Mouse (Mus musculus): ENCODE data around the gene Map3k1.

Gene Map3k1

DNA sequence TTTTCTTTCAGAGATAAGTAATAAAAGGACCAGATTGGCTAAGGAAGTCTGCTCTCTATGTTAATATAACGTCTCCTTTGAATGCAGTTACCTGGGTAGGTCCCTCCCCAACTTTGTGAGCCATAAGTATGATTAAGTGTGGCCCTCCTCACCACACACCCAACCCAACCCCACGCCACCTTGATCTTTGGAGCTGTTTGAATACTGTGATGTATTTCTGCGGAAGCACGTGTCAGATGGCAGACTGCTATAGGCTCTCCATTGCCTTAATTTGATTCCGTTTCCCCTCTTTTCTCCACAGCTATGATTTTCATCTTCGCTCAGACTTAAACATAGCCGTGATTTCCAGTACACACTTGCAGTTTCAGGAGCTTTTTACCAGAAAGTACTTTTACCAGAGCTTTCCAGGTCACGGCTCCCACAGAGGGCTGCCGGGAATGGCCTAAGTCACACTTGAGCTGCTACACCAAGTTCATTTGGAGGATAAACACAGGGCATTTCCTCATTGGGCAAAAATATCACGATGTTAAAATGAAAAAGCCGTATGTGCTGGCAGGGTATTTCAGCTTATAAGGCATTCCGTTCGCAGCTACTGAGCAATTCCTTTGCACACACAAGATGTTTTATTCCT lies 2.3 kb upstream of the Map3k1 start:
- peak; percentile 14 for DNase-seq

- DNase-seq: peak; percentile 72
These were observed 854 bp upstream of the Map3k1 start for GRCm38 (mm10) chr13:111809466-111810228.

DNA sequence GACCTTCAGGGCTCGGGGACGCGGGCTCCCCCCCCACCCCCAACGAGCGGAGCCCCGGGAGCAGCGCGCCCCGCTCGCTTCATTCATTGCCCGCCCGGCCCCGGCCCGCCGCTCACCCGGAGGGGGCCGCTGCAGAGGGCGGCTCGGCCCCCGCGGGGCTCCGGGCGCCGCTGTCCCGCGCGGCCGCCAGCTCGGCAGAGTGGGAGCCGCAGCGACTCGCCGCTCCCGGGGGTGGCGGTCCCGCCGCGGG lies 481 bp downstream of the Map3k1 start:
- DNase-seq: no peak

- DNase-seq: peak; percentile 53
These were observed 1.0 kb downstream of the Map3k1 start for GRCm38 (mm10) chr13:111807596-111808386.

DNA sequence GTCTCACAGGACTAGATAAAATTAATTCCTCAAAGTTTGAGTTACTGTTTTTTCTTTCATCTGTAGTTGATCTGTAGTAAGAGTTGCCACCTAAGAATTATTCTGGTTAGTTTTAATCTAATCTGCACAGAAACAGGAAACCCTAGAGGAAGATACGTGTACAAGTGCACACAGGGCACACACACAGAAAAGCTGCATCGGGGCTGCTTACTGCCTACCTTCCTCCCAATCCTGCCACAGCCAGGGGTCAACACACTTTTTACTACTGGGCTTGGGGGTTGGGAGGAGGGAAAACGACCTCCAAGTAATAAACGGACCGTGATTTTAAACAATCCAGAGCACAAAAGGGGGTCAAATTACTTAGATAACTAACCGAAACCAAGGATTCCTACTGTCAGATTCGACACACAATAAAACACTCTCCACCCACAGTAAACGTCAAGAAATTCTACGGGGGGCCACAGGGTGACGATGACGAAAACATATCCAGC lies 1.6 kb downstream of the Map3k1 start:
- DNase-seq: peak; percentile 36

DNA sequence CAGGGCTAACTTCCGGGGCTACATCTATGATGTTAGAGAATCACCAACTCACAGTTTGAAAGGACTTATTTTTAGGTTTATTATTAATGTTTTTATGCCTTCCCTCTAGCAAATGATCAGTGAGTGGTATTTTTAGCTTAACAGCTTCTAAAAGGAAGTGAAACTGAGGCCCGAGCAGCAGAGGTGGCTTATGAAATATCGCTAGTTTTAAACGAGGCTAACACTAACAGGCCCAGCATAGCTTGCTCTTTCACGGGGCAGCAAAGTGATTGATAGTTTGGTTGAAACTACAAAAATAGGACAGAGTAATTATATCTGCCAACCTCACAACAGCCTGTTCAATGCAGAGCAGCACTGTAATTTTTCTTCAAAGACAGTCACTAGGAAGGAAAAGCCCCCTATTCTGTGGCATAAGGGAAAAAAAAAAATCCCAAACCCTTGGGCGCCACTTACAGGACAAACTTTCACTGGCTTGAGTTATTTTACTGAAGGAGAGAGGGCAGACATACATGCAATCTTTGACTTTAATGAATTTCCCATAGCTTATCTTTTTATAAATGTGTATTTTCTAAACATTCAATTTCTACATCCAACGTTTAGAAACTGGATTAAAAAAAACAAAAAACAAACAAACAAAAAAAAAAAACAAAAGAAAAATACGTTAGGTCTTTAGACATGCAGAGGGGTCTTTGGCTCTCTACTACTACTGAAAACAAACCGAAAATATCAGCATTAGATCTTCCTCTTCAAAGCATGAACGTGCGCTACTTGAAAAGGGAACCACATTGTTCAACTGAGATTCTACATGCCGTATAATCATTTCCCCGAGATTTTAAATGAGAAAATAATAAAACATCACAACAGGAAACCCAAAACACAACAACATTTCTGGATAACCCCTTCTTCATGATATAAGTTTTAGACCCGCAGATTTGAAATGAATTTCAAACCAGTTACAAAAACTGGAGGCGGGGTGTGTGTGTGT lies 2.8 kb downstream of the Map3k1 start:
- no peak for DNase-seq

GRCm38 (mm10) chr13:111804951-111805673 lies 3.7 kb downstream of the Map3k1 start:
- DNase-seq: peak; percentile 19

- DNase-seq: no peak
These were observed 4.6 kb downstream of the Map3k1 start for GRCm38 (mm10) chr13:111804189-111804588.

DNA sequence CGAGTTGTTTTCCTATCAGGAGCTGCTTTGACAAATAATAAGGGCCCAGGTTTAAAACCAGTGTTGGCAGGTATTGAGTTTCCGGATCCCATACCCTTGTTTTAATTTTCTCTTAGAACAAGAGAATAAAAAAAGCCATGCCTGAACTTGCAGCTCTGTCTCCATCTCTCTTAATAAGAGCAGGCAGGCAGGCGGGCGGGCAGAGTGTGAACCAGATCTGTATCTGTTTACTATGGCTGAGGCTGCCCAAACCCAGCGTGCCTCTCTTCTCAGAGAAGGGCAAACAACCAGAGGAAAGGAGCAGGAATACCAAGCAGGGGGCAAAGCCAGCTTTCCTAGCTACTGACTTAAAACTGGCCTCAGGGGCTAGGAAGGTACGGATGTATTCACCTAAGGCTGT lies 5.3 kb downstream of the Map3k1 start:
- no peak for DNase-seq

DNA sequence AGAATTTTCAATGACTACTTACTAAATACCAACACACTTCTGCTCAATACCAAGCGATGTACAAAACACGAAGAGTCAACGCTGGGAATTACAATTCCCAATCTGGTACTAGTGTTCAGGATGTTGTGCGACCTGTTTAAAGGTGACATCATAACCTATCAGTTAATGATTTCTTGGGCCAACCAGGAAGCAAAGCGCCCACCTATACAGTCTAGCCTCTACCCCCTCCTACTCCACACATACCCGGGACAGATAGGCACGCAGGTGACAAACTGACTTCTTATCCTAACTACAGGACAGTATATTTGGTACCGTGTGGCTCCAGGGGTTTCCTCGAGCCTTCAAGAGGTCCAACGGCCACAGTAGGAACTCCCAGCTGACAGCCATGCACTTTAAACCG lies 5.9 kb downstream of the Map3k1 start:
- DNase-seq: no peak

DNA sequence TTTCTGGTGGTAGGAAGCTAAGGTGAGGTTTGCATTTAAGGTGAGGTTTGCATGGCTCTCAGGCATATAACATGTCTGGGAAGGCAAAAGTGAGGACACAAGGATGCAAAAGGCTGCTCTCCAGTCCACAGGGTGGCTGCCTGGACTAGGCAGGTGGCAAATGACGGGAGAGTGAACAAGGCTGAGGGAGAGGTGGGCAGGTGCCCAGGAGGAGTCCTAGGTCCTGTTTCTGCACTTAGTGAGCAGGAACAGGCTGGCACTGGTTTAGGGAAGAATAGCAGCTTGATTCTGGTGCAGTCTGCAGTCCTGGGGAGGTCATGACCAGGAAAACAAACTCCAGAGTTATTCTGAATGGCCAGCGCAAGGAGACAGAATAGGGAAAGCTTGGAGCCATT lies 6.5 kb downstream of the Map3k1 start:
- no peak for DNase-seq

DNA sequence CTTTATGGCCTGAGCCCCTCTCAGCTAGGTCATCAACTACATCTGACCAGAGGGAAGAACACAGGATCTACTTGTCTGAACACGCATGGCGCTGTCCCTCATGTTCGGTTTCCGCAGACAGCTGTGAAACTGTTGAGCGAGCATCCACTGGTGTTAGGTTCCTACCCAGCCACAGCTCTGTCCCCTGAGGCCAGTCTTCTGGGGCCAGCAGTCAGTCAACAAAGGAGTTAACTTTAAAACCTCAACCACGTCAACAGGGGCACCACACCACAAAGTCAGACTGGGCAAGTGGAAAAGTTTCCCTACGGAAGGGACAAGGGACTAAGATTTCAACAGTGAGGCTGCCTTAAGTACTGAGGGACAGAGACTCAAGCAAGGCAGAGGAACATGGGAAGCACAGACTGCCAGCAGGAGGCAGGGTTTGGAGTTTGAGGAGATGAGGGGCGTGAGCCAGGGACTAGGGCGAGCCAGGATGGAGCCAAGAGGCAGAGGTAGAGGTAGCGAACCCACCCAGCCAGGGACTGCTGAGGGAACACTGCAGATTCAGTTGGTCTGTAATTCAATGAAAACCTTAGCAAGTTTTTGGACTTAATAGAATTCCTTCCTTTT lies 7.0 kb downstream of the Map3k1 start:
- no peak for DNase-seq

DNA sequence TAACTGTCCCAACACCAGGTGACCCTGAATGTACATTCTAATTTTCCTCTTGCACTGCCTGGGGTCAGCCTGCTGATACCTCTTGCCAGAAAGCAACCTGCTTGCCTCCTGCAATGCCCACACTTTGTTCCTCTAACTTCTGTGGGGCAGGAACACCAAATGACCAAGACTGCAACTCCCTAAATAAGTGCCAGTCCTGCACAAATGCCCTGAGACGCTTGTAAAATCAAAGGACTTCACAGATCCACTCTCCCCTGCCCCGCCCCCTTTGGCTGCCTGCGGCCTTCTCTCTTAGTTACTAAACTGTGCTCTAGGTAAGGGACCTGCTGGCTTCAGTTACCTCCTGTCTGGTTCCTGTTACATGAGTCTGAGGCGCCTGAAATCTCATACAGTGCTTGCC lies 7.9 kb downstream of the Map3k1 start:
- no peak for DNase-seq

DNA sequence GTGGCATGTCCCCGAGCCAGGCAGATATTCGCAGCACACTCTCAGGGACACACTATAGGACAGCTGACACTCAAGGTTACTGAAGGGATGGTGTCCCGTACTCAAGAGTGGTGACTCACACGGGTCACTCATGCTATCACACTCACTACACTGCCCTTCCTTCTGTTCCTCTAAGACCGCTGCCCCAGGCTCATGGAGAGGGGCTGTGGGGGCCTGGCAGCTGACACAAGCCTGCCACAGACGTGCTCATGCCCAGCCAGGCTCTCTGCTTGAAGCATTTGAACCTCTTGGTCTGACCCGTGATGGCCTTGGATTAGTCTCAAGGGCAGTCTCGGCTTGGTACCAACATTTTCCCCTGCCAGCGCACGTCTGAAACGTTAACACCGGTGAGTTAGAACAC lies 10.7 kb downstream of the Map3k1 start:
- no peak for DNase-seq

DNA sequence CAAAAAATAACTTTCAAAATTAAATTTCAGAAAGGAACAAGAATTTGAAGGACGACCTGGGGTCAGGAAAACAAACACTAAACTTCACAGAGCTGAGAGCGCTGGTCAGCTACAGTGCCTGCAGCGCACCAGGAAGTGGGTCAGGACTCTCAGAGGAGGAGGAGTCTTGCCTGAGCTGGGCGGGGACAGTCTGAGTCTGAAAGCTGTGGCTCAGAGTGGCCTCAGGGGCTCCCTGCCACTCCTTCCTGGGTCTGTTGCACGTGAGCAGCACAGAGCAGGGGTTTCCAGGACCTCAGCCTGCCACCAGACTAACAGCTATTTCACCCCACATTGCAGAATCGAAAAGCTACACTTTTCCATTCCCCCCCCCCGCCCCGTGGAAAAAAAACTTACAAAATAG lies 11.8 kb downstream of the Map3k1 start:
- DNase-seq: no peak

- DNase-seq: no peak
These were observed 12.4 kb downstream of the Map3k1 start for GRCm38 (mm10) chr13:111796191-111796920.

GRCm38 (mm10) chr13:111792975-111793287 lies 15.9 kb downstream of the Map3k1 start:
- DNase-seq: no peak

GRCm38 (mm10) chr13:111792130-111792974 lies 16.4 kb downstream of the Map3k1 start:
- DNase-seq: peak; percentile 92

GRCm38 (mm10) chr13:111791596-111791995 lies 17.2 kb downstream of the Map3k1 start:
- DNase-seq: no peak

DNA sequence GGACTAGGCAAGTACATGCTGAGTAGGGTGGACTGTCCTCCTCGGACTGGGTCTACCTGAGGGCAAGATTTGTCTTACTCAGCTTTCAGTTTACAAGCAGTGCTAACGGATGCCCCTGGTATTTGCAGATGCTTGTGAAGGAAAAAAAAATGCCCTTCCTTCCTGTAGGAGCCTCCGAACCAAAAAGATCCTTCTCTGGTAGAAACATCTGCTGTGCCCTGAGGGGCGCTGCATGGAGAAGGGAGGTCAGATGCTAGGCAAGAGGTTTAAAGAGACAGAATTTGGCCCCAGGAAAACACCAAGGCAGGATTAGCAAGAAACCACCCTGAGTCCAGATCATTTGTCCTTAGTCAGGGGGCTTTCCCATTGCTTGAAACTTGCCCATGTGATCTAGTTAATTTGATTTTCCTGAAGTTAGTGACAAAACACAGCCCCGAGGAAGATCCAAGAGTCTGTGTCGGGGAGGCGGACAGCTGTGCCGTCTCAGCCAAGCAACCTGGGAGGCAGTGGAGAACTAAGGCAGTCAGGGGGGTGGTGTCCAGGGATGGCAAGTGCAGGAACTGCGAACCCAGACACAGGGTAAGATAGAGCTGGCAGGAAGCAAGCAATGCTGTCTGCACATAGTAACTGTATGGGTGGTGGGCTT lies 19.2 kb downstream of the Map3k1 start:
- DNase-seq: no peak
